Mouse (Mus musculus): ENCODE data around the gene Elk3. TPM values are rescaled to one million over a fixed set of nuclear protein-coding genes. Genes with fewer than 3 reads are reported as not detected.
A peak's percentile ranks its signal among the peaks of the same experiment; 100 is the strongest.

The Elk3 gene
- polyA plus RNA-seq, 2 experiments = 42.4 to 60.9 TPM

DNA sequence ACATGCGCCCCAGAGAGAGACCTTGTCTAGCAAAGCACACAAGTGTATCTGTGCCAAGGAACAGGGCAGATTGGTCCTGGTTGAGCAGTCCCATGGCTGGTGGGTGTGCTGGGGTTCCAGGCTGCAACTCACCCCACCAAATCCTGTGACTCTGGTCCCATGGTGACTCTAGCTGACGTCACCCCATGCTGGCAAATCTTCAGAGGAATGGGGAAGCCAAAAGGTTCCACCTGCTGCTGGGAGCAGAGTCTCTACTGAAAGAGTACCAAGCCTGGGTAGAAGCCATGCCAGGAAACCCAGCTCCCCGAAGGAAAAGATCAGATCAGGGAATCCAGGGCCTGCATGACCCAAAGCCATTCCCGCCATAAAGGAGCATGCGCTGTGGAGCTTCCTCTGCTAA lies 43.4 kb downstream of the Elk3 start:
- Histone ChIP-seq H3K4me3 (replicated peaks; ENCODE audit: low read length) (no peak overlapping the region), H3K36me3 (ENCODE audit: control insufficient read depth, insufficient read depth, low read length) (peaks cover 37% of the 10 kb centered on the region), H3K9me3 (ENCODE audit: control insufficient read depth, low read length) (no peaks in the 10 kb centered on the region), H3K9ac (ENCODE audit: low read depth, low read length, severe bottlenecking) (no peak overlapping the region), H3K4me2 (replicated peaks; ENCODE audit: low read depth, low read length, severe bottlenecking) (no peak overlapping the region), H3K4me1 (ENCODE audit: control insufficient read depth, insufficient read depth, low read length) (peaks cover 8% of the 10 kb centered on the region), H3K27me3 (ENCODE audit: control insufficient read depth, insufficient read depth, low read length) (no peaks in the 10 kb centered on the region), H3K27ac (replicated peaks; ENCODE audit: low read depth, low read length) (no peak overlapping the region)
- 92% methylated on average over 5 of the region's 5 CpGs for WGBS
- DNase-seq (ENCODE audit: low spot score) (no peak), ATAC-seq (ENCODE audit: low FRiP score, low read depth) (no peak)
- TF ChIP-seq POLR2A (IDR thresholded peaks at IDR 0.05; ENCODE audit: borderline replicate concordance, extremely low read depth, insufficient read depth, insufficient read length) = no peak

DNA sequence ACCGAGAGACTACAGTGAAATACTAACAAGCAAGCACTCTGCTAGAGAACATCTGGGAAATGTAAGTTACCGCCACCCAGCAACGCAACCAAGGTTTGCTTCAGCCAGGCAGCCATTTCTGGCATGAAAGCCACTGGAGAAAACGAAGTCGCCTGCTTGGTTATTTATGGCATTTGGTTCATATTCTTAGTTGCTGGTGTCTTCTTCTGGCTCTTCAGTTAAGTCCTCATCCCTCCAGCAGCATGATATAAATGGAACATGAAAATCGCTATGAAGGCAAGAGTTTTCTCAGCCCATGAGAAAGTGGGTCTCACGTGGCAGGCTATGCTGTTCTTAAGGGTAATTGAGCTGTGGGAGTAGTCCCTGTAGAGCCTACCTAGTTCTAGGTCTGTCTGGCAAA lies 44.4 kb downstream of the Elk3 start:
- Histone ChIP-seq H3K9me3 (ENCODE audit: control insufficient read depth, low read length) (no peaks in the 10 kb centered on the region), H3K4me1 (ENCODE audit: control insufficient read depth, insufficient read depth, low read length) (peaks cover 16% of the 10 kb centered on the region), H3K4me2 (replicated peaks; ENCODE audit: low read depth, low read length, severe bottlenecking) (no peak overlapping the region), H3K4me3 (replicated peaks; ENCODE audit: low read length) (no peak overlapping the region), H3K9ac (ENCODE audit: low read depth, low read length, severe bottlenecking) (no peak overlapping the region), H3K36me3 (ENCODE audit: control insufficient read depth, insufficient read depth, low read length) (peaks cover 37% of the 10 kb centered on the region), H3K27ac (replicated peaks; ENCODE audit: low read depth, low read length) (no peak overlapping the region), H3K27me3 (ENCODE audit: control insufficient read depth, insufficient read depth, low read length) (no peaks in the 10 kb centered on the region)
- no peak for ATAC-seq (ENCODE audit: low FRiP score, low read depth)
- 91% methylated on average over 7 of the region's 7 CpGs for WGBS
- DNase-seq (ENCODE audit: low spot score) = no peak
- TF ChIP-seq POLR2A (IDR thresholded peaks at IDR 0.05; ENCODE audit: borderline replicate concordance, extremely low read depth, insufficient read depth, insufficient read length) = no peak

DNA sequence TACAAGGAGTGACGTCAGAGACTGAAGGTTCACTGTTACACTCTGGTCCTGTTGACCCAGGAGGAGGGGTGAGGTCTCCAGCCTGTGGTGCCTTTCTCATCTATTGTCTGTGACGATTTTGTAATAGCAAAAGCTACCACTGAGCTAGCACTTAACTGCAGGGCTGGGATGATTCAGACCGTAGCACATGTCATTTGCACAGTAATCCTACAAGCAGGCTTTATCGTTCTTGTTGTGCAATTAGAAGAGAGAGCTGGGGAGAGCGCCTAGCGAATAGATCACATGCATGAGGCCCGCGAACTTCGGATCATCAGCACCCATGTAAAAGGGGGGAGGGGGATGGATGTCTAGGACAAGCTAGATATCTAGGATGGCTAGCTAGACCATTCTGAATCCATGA lies 45.1 kb downstream of the Elk3 start:
- H3K9ac ChIP-seq (ENCODE audit: low read depth, low read length, severe bottlenecking) = no peak overlapping the region
- H3K27ac ChIP-seq (replicated peaks; ENCODE audit: low read depth, low read length) = no peak overlapping the region
- peaks cover 21% of the 10 kb centered on the region for H3K4me1 ChIP-seq (ENCODE audit: control insufficient read depth, insufficient read depth, low read length)
- no peaks in the 10 kb centered on the region for H3K27me3 ChIP-seq (ENCODE audit: control insufficient read depth, insufficient read depth, low read length)
- DNase-seq (ENCODE audit: low spot score) = no peak
- WGBS = 91% methylated on average over 9 of the region's 9 CpGs
- TF ChIP-seq POLR2A (IDR thresholded peaks at IDR 0.05; ENCODE audit: borderline replicate concordance, extremely low read depth, insufficient read depth, insufficient read length) = no peak
- H3K4me3 ChIP-seq (replicated peaks; ENCODE audit: low read length) = no peak overlapping the region
- no peaks in the 10 kb centered on the region for H3K9me3 ChIP-seq (ENCODE audit: control insufficient read depth, low read length)
- no peak for ATAC-seq (ENCODE audit: low FRiP score, low read depth)
- no peak overlapping the region for H3K4me2 ChIP-seq (replicated peaks; ENCODE audit: low read depth, low read length, severe bottlenecking)
- peaks cover 34% of the 10 kb centered on the region for H3K36me3 ChIP-seq (ENCODE audit: control insufficient read depth, insufficient read depth, low read length)

DNA sequence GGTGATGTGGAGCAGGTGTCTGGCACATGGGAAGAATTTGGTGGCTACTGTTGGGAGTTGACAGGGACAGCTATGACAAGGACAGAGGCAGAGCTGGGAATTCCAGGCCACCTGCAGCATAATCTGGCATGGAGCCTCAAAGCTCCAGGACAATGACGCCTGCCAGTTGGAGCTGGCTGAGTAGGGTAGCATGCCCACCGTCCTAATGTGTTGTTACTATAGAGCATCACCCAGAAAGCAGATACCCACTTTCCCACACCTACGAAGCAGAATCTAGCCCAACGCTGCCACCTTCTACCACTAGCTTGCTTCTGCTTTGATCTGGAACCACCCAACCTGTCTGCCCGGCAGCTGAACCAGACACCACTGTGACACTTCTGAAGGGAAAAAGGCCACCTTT lies 46.9 kb downstream of the Elk3 start:
- TF ChIP-seq POLR2A (IDR thresholded peaks at IDR 0.05; ENCODE audit: borderline replicate concordance, extremely low read depth, insufficient read depth, insufficient read length) = no peak
- H3K4me3 ChIP-seq (replicated peaks; ENCODE audit: low read length) = no peak overlapping the region
- H3K9me3 ChIP-seq (ENCODE audit: control insufficient read depth, low read length) = no peaks in the 10 kb centered on the region
- DNase-seq (ENCODE audit: low spot score) (no peak), ATAC-seq (ENCODE audit: low FRiP score, low read depth) (no peak)
- peaks cover 16% of the 10 kb centered on the region for H3K4me1 ChIP-seq (ENCODE audit: control insufficient read depth, insufficient read depth, low read length)
- 89% methylated on average over 5 of the region's 5 CpGs for WGBS
- H3K36me3 ChIP-seq (ENCODE audit: control insufficient read depth, insufficient read depth, low read length) = peaks cover 39% of the 10 kb centered on the region
- no peak overlapping the region for H3K4me2 ChIP-seq (replicated peaks; ENCODE audit: low read depth, low read length, severe bottlenecking)
- H3K27ac ChIP-seq (replicated peaks; ENCODE audit: low read depth, low read length) = no peak overlapping the region
- H3K27me3 ChIP-seq (ENCODE audit: control insufficient read depth, insufficient read depth, low read length) = no peaks in the 10 kb centered on the region
- no peak overlapping the region for H3K9ac ChIP-seq (ENCODE audit: low read depth, low read length, severe bottlenecking)

DNA sequence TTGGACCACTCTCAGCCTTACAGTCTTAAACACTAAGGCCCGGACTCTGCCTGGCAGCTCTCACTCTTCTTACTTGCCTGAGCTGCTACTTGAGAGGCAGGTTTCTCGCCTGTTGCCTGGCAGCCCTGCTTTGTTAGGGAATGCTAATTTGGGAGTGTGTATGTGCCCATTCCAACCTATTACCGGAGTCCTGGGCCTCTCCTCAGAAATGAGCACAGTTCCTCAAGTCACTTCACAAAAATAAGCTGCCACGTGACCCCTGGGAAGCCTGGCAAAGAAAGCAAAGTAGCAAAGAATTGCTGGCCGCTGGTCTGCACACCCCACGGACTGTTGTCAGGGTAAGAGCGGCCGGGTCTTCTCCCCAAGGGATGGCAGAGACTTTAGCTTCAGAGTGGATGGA lies 47.5 kb downstream of the Elk3 start:
- WGBS = 74% methylated on average over 8 of the region's 8 CpGs
- TF ChIP-seq POLR2A (IDR thresholded peaks at IDR 0.05; ENCODE audit: borderline replicate concordance, extremely low read depth, insufficient read depth, insufficient read length) = no peak
- no peak overlapping the region for H3K27ac ChIP-seq (replicated peaks; ENCODE audit: low read depth, low read length)
- H3K4me1 ChIP-seq (ENCODE audit: control insufficient read depth, insufficient read depth, low read length) = peaks cover 16% of the 10 kb centered on the region
- no peak overlapping the region for H3K9ac ChIP-seq (ENCODE audit: low read depth, low read length, severe bottlenecking)
- H3K4me3 ChIP-seq (replicated peaks; ENCODE audit: low read length) = no peak overlapping the region
- no peaks in the 10 kb centered on the region for H3K9me3 ChIP-seq (ENCODE audit: control insufficient read depth, low read length)
- ATAC-seq (ENCODE audit: low FRiP score, low read depth) (no peak), DNase-seq (ENCODE audit: low spot score) (no peak)
- no peaks in the 10 kb centered on the region for H3K27me3 ChIP-seq (ENCODE audit: control insufficient read depth, insufficient read depth, low read length)
- peaks cover 45% of the 10 kb centered on the region for H3K36me3 ChIP-seq (ENCODE audit: control insufficient read depth, insufficient read depth, low read length)
- H3K4me2 ChIP-seq (replicated peaks; ENCODE audit: low read depth, low read length, severe bottlenecking) = no peak overlapping the region

GRCm38 (mm10) chr10:93261981-93262499 lies 48.9 kb downstream of the Elk3 start:
- TF ChIP-seq POLR2A (IDR thresholded peaks at IDR 0.05; ENCODE audit: borderline replicate concordance, extremely low read depth, insufficient read depth, insufficient read length) = no peak
- DNase-seq (ENCODE audit: low spot score) = peak; percentile 54
- Histone ChIP-seq H3K27ac (replicated peaks; ENCODE audit: low read depth, low read length) (peak overlapping the region; percentile 21), H3K9ac (ENCODE audit: low read depth, low read length, severe bottlenecking) (no peak overlapping the region), H3K4me1 (ENCODE audit: control insufficient read depth, insufficient read depth, low read length) (peaks cover 17% of the 10 kb centered on the region), H3K4me2 (replicated peaks; ENCODE audit: low read depth, low read length, severe bottlenecking) (peak overlapping the region; percentile 22; the same call in 1 of the 2 replicates), H3K4me3 (replicated peaks; ENCODE audit: low read length) (no peak overlapping the region), H3K27me3 (ENCODE audit: control insufficient read depth, insufficient read depth, low read length) (no peaks in the 10 kb centered on the region), H3K36me3 (ENCODE audit: control insufficient read depth, insufficient read depth, low read length) (peaks cover 46% of the 10 kb centered on the region), H3K9me3 (ENCODE audit: control insufficient read depth, low read length) (no peaks in the 10 kb centered on the region)
- 32% methylated on average over 15 of the region's 15 CpGs for WGBS
- peak; percentile 28; the same call in 1 of the 2 replicates for ATAC-seq (ENCODE audit: low FRiP score, low read depth)
